Mouse (Mus musculus) spleen, adult 12 weeks (tissue): ENCODE measurements around the gene Chrm3.

Experiments
- DNase-seq: peaks from one replicate; pipeline ENCODE4 v3.0.0; 2022; ENCODE audit warnings: low spot score

Chrm3 gene

GRCm38 (mm10) chr13:10236279-10236678, 124.4 kb downstream of the Chrm3 start:
- DNase-seq = no peak

- DNase-seq = no peak
Observed at GRCm38 (mm10) chr13:10235391-10236169, 125.1 kb downstream of the Chrm3 start.

- DNase-seq = no peak
Observed at GRCm38 (mm10) chr13:10220403-10220802, 140.2 kb downstream of the Chrm3 start.

- no peak for DNase-seq
Observed at GRCm38 (mm10) chr13:10212112-10212511, 148.5 kb downstream of the Chrm3 start.

- no peak for DNase-seq
Observed at GRCm38 (mm10) chr13:10210522-10211244, 150.0 kb downstream of the Chrm3 start.

GRCm38 (mm10) chr13:10199206-10199956, 161.3 kb downstream of the Chrm3 start:
- no peak for DNase-seq

GRCm38 (mm10) chr13:10189829-10190228, 170.8 kb downstream of the Chrm3 start:
- DNase-seq = no peak

GRCm38 (mm10) chr13:10187926-10188325, 172.7 kb downstream of the Chrm3 start:
- DNase-seq = no peak

- DNase-seq = no peak
Observed at GRCm38 (mm10) chr13:10183837-10184236, 176.8 kb downstream of the Chrm3 start.

GRCm38 (mm10) chr13:10182756-10183155, 177.9 kb downstream of the Chrm3 start:
- no peak for DNase-seq

GRCm38 (mm10) chr13:10170529-10170928, 190.1 kb downstream of the Chrm3 start:
- no peak for DNase-seq

- DNase-seq = no peak
Observed at GRCm38 (mm10) chr13:10163354-10163753, 197.3 kb downstream of the Chrm3 start.

- DNase-seq = no peak
Observed at GRCm38 (mm10) chr13:10157496-10157895, 203.2 kb downstream of the Chrm3 start.

GRCm38 (mm10) chr13:10140573-10140972, 220.1 kb downstream of the Chrm3 start:
- no peak for DNase-seq

- DNase-seq = no peak
Observed at GRCm38 (mm10) chr13:10138878-10139277, 221.8 kb downstream of the Chrm3 start.

GRCm38 (mm10) chr13:10131064-10131463, 229.6 kb downstream of the Chrm3 start:
- DNase-seq = no peak

- DNase-seq = no peak
Observed at GRCm38 (mm10) chr13:10112211-10112610, 248.4 kb downstream of the Chrm3 start.

GRCm38 (mm10) chr13:10109542-10109941, 251.1 kb downstream of the Chrm3 start:
- no peak for DNase-seq

GRCm38 (mm10) chr13:10107331-10107730, 253.3 kb downstream of the Chrm3 start:
- DNase-seq = no peak

GRCm38 (mm10) chr13:10090778-10091177, 269.9 kb downstream of the Chrm3 start:
- no peak for DNase-seq

- DNase-seq = no peak
Observed at GRCm38 (mm10) chr13:10086336-10086735, 274.3 kb downstream of the Chrm3 start.

- DNase-seq = no peak
Observed at GRCm38 (mm10) chr13:10081896-10082426, 278.7 kb downstream of the Chrm3 start.
